Mouse (Mus musculus): ENCODE results near the gene Man1c1. TPM values are rescaled to one million over a fixed set of nuclear protein-coding genes. Genes with fewer than 3 reads are reported as not detected.

Man1c1 gene
- polyA plus RNA-seq (2015; fragmentation: Nextera tagmentation; extraction: Ambion mirVana) = 2.4 and 2.7 TPM in 2 replicates

DNA sequence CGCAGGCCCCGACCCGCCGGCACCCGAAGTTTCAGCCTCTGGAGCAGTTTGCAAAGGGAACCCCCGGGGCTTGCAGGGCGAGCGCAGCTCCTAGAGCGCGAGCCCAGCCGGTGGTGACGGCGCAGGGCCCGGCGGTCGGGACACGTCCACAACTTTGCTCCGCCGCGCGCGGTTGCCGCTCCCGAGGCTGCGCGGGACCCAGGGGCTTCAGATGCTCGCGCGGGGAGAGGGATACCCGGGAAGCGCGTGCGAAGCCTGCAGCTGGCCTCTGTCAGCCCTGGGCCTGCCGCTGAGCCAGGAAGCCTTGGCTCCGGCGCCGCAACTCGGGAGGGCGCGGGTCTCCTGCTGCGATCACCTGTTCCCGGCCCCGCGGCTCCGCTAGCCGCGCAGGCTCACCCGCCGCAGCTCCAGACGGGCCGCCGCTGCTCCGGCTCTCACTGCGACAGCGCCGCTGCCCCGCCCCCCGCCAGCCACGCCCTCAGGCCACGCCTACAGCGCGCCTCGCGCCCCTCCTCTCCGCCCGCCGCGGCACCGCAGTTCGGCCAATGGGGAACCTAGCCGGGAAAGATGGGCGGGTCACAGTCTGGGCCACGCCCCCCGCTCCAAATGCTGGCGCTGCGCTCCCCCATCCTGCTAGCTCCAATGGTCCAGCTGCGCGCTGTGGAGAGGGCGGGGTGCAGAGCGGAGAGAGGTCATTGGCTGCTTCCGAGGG is at the start of gene Man1c1:
Gene Man1c1, minus strand, starts transcription at position 456 of the 712 bp plus-strand sequence.
- WGBS = under 1% methylated on average over 64 of the region's 81 CpGs
- Histone ChIP-seq H3K4me2 (peak within 1 kb of the TSS; percentile 99), H3K4me1 (peaks cover 25% of the 10 kb centered on the region), H3K27me3 (peaks cover 50% of the 10 kb centered on the region), H3K36me3 (no peaks in the 10 kb centered on the region), H3K9me3 (no peaks in the 10 kb centered on the region), H3K9ac (peak within 1 kb of the TSS; percentile 74), H3K4me3 (peak within 1 kb of the TSS; percentile 65), H3K27ac (no peak within 1 kb of the TSS)
- ATAC-seq (ENCODE audit: insufficient number of reproducible peaks, insufficient read depth, low FRiP score, low TSS enrichment, low read depth) = peak; percentile 93

DNA sequence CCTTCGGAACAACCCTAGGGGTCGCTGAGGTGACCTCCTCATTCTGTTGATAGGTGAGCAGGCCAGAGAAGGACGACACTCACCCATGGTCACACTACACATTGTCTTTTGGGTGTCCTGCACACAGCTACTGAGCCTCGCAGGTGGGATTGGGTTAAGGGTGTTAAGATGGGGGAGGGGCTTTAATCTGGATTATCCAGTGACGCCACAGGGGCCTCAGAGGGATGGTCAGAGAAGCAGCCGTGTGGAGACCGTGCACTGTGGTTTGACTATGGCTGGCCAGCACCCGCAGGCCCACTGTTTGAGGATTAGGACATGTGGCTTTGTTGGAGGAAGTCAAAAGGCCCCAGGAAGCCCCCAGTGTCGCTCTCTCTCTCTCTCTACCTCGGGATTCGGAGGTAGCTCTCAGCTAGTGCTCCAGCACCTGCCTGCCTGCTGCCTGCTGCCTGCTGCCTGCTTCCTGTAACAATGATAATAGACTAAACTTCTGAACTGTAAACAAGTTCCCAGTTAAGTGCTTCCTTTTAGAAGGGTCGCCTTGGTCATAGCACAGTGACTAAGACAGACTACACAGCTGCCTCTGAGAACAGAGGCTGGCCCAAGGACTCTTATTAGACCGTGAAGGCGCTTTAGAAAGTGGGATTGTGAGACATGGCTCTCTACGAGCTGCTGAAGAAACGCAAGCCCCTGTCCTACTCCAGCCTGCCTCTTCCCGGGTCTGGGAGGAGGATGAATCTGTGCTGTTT is 49.6 kb upstream of the Man1c1 start:
- H3K27ac ChIP-seq = no peak overlapping the region
- 0 out of 2 replicates have a peak, but pooled peaks cover 7% of the 10 kb centered on the region for H3K27me3 ChIP-seq
- H3K4me3 ChIP-seq = no peak overlapping the region
- no peak for ATAC-seq (ENCODE audit: insufficient number of reproducible peaks, insufficient read depth, low FRiP score, low TSS enrichment, low read depth)
- H3K9ac ChIP-seq = peak overlapping the region; percentile 4; the same call in 1 of the 2 replicates
- peaks cover 63% of the 10 kb centered on the region for H3K4me1 ChIP-seq
- H3K9me3 ChIP-seq = no peaks in the 10 kb centered on the region
- peaks cover 38% of the 10 kb centered on the region for H3K36me3 ChIP-seq
- WGBS = 47% methylated on average over 17 of the region's 17 CpGs
- H3K4me2 ChIP-seq = no peak overlapping the region

DNA sequence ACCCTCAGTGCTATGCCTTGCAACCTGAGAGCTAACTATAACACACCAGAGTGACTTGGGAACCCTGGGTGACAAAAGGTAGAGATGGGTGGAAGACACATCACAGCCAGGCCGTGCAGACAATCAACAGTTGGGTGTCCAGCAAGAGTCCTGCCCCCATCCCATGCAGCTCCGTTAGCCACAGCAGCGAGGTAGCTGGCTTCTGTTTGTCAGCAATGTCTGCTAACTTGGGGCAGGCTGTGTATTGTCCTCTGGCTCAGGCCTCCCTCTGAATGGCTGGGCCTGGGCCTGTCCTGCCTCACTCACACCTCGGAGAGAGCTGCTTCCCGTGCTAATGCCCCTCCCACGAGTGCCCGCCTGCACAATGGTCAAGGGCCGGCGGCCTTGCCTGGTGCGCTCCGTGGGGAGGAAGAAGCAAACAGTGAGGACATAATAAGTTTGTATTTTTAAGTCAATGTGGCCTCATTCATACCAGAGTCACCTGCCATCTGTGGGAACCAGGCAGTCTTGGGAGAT is 48.9 kb upstream of the Man1c1 start:
- H3K36me3 ChIP-seq = peaks cover 45% of the 10 kb centered on the region
- H3K27me3 ChIP-seq = 0 out of 2 replicates have a peak, but pooled peaks cover 7% of the 10 kb centered on the region
- H3K4me1 ChIP-seq = peaks cover 63% of the 10 kb centered on the region
- H3K9ac ChIP-seq = peak overlapping the region; percentile 4; the same call in 1 of the 2 replicates
- no peak overlapping the region for H3K4me2 ChIP-seq
- 71% methylated on average over 11 of the region's 11 CpGs for WGBS
- no peak overlapping the region for H3K4me3 ChIP-seq
- ATAC-seq (ENCODE audit: insufficient number of reproducible peaks, insufficient read depth, low FRiP score, low TSS enrichment, low read depth) = no peak
- H3K27ac ChIP-seq = no peak overlapping the region; the same call in 1 of the 2 replicates
- no peaks in the 10 kb centered on the region for H3K9me3 ChIP-seq

DNA sequence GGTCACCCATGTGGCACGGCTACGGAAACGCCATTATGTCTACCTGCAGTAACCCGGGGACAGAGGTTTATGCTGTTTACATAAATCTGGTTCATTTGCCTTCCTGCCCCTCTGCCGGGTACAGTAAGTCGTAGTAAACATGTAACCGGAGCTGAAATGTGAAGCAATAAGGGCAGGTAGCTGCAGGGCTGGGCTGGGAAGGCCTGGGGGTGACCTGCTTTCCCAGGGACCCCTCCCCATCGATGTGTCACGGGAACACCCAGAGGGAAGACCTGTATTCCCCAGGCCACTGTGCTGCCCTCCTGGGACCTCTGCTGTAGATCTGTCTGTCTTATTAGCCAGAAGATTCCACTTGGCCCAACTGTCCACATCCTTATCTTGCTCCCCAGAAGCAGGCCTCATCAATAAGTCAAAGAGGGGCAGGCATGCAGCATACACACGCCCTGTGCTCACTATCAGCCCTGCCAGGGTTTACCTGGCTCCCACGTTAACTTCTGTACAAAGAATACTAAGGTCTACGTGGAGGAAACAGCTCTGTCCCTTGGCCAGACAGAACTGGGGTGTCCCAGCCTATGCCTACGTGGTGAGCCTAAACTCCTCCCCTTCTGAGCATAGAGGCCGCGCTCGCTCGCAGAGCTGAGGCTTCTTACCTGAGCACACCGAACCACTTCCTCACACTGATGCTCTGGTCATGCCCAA is 47.7 kb upstream of the Man1c1 start:
- WGBS = 58% methylated on average over 18 of the region's 18 CpGs
- peaks cover 56% of the 10 kb centered on the region for H3K36me3 ChIP-seq
- no peaks in the 10 kb centered on the region for H3K9me3 ChIP-seq
- H3K4me1 ChIP-seq = peaks cover 56% of the 10 kb centered on the region
- ATAC-seq (ENCODE audit: insufficient number of reproducible peaks, insufficient read depth, low FRiP score, low TSS enrichment, low read depth) = no peak
- no peak overlapping the region for H3K4me3 ChIP-seq
- H3K27me3 ChIP-seq = 0 out of 2 replicates have a peak, but pooled peaks cover 5% of the 10 kb centered on the region
- no peak overlapping the region for H3K9ac ChIP-seq
- H3K4me2 ChIP-seq = no peak overlapping the region
- peak overlapping the region; percentile 55; the same call in 1 of the 2 replicates for H3K27ac ChIP-seq

DNA sequence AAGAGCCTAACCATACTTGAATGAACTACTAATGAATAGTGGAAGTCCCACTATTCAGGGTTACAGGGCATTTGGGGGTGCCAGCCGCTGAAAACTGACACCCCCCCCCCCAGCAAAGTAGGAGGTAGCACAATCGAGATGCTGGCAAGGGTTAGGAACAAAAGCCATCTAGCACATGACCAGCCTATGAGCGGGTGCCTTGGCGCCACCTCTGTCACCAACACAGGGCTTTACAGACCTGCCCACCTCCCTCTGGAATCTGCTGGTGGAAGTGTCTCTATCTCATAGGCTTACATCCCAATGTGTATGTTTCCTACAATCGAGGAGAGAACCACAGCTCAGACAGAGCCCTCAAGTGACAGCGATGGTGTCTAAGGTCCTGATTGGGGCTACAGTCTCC is 46.7 kb upstream of the Man1c1 start:
- Histone ChIP-seq H3K4me3 (no peak overlapping the region), H3K27ac (peak overlapping the region; percentile 75), H3K9me3 (no peaks in the 10 kb centered on the region), H3K4me1 (peaks cover 52% of the 10 kb centered on the region), H3K27me3 (0 out of 2 replicates have a peak, but pooled peaks cover 4% of the 10 kb centered on the region), H3K4me2 (0 out of 2 replicates have a peak overlapping the region, but pooled peaks have one; percentile 14), H3K9ac (no peak overlapping the region), H3K36me3 (peaks cover 66% of the 10 kb centered on the region)
- 68% methylated on average over 6 of the region's 6 CpGs for WGBS
- ATAC-seq (ENCODE audit: insufficient number of reproducible peaks, insufficient read depth, low FRiP score, low TSS enrichment, low read depth) = no peak

DNA sequence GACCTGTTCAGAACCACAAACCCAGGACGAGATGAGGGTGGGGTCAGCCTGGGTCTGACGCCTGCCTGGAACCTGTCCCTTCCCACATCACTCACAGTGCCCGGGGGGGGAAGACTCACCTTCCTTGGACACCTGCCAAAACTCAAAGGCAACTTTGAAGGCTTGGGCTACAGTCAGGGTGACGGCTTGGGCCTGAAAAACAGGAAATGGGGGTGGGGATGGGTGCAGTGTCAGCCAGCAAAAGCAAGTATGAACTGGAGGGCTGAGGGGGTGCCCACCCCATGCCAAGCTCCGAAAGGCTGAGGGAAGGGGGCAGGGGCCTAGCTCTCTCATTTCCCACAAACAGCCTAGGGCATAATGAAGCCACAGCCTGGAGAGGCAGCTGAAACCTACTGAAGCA is 46.2 kb upstream of the Man1c1 start:
- H3K9me3 ChIP-seq = no peaks in the 10 kb centered on the region
- peaks cover 6% of the 10 kb centered on the region; the same call in 1 of the 2 replicates for H3K27me3 ChIP-seq
- peaks cover 49% of the 10 kb centered on the region for H3K4me1 ChIP-seq
- ATAC-seq (ENCODE audit: insufficient number of reproducible peaks, insufficient read depth, low FRiP score, low TSS enrichment, low read depth) = 0 out of 2 replicates have a peak, but pooled peaks have one; percentile 3
- peaks cover 70% of the 10 kb centered on the region for H3K36me3 ChIP-seq
- 63% methylated on average over 5 of the region's 5 CpGs for WGBS
- no peak overlapping the region for H3K4me3 ChIP-seq
- H3K9ac ChIP-seq = no peak overlapping the region
- H3K4me2 ChIP-seq = no peak overlapping the region
- H3K27ac ChIP-seq = peak overlapping the region; percentile 75; the same call in 1 of the 2 replicates

DNA sequence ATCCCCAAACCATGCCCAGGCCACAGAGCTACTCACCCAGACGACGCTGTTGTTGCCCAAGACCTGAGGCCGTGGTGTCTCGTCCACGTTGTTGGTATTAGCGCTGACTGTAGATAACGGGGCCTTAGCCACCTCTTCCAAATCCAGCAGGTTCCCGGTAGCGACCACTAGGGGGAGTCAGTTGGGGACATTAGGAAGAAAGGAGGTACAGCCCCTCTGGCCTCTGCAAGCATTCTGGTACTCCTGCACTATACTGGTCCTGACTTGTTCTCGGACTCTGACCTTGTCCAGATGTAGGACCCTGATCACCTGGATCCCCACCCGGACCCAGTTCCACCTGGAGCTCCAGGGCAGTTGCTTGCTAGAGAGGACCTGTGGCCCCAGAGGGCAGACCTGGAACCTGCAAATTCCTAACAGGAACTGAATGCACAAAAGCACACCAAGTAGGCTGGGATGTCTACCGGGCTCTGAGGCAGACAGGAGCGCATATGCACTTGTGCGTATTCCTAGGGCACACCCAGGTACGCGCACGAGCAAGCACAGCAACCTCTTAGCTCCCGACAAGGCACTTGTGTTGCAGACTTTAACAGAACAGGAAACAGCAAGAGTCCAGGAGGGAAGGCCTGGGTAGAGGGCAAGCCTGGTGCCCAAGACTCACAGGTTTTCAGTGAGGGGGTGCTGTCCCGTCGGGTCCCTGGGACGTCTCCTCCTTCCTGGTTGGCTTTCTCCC is 45.4 kb upstream of the Man1c1 start:
- peaks cover 46% of the 10 kb centered on the region for H3K4me1 ChIP-seq
- H3K4me3 ChIP-seq = no peak overlapping the region
- 68% methylated on average over 21 of the region's 21 CpGs for WGBS
- H3K9me3 ChIP-seq = no peaks in the 10 kb centered on the region
- ATAC-seq (ENCODE audit: insufficient number of reproducible peaks, insufficient read depth, low FRiP score, low TSS enrichment, low read depth) = no peak
- peaks cover 68% of the 10 kb centered on the region for H3K36me3 ChIP-seq
- H3K27me3 ChIP-seq = peaks cover 9% of the 10 kb centered on the region; the same call in 1 of the 2 replicates
- H3K4me2 ChIP-seq = no peak overlapping the region
- H3K9ac ChIP-seq = 0 out of 2 replicates have a peak overlapping the region, but pooled peaks have one; percentile 16
- H3K27ac ChIP-seq = 0 out of 2 replicates have a peak overlapping the region, but pooled peaks have one; percentile 28

DNA sequence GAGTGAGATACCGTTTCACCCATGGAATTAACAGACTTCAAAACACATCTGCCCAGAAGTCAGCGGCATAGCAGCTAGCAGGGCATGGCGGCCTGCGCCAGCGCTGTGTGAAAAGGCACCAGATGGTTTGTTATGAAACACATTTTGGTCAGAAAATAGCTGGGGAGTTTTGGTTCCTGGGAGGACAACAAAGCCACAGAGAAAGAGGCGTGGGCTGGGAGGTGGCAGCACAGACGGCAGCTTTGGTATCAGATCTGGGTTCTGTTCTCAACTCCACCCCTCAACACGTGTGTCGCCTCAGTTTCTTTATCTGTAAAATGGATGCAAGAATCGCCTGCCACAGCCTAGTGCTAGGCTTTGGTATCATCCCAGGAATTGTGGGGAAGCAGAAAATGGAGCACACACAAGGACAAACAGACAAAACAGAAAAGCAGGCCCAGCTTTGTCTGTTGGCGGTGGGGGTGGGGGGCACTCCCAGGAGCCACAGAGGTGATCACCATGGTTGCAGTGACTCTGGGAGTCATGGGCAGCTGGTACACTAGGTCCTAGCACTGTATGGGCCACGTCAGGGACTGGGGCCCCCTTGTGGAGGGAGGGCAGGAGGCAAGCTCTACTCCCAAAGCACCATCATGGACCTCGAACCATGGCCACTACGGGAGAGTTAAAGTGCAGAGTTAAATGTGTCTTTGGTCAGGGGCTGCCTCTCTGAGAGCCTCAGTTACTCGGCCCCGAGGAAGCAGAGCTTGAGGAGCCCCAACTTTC is 42.0 kb upstream of the Man1c1 start:
- no peak overlapping the region for H3K9ac ChIP-seq
- H3K27ac ChIP-seq = no peak overlapping the region
- H3K36me3 ChIP-seq = peaks cover 63% of the 10 kb centered on the region
- H3K9me3 ChIP-seq = no peaks in the 10 kb centered on the region
- no peak overlapping the region for H3K4me3 ChIP-seq
- no peak for ATAC-seq (ENCODE audit: insufficient number of reproducible peaks, insufficient read depth, low FRiP score, low TSS enrichment, low read depth)
- WGBS = 86% methylated on average over 16 of the region's 16 CpGs
- no peak overlapping the region for H3K4me2 ChIP-seq
- H3K27me3 ChIP-seq = peaks cover 9% of the 10 kb centered on the region
- peaks cover 40% of the 10 kb centered on the region for H3K4me1 ChIP-seq

DNA sequence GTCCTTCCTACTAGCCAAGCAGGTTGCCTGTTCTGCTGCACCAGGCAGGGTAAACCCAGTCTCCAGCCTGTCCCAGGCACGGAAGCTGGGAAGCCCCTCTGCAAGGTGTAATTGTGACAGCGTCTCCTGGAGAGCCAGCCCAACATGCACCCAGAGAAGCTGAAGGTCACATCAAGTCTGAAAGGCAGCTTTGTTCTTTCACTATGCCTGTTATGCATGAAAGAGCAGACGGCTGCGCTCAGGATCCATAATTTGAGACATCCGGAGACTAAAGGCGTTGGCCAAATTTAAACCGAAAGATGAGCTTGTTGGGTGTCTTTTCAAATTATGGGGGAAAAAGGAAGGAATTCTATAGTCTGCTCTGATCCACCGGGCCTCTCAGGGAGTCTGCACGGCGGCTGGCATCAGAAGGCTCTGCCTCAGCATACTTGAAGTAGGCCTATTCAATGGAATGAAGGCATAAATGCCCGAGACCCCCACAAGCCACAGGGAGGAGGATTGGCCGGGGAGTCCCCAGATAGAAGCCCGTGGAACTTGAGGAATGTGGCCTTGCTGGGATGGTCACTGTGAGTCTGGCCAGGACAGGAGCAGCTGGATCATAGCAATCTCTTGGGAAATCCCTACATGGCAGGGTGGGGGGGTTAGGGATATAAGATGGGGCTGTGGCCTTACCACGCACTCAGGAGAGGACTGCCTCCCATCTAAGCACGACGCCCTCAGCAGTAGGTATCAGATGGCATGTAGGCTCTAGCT is 40.0 kb upstream of the Man1c1 start:
- Histone ChIP-seq H3K36me3 (peaks cover 55% of the 10 kb centered on the region), H3K9ac (no peak overlapping the region)
- no peak for ATAC-seq (ENCODE audit: insufficient number of reproducible peaks, insufficient read depth, low FRiP score, low TSS enrichment, low read depth)

More for the DNA sequence above, 40.0 kb upstream of the Man1c1 start:
- Histone ChIP-seq H3K27ac (no peak overlapping the region), H3K4me1 (peaks cover 25% of the 10 kb centered on the region), H3K27me3 (peaks cover 8% of the 10 kb centered on the region), H3K4me2 (no peak overlapping the region), H3K4me3 (no peak overlapping the region), H3K9me3 (no peaks in the 10 kb centered on the region)
- WGBS = 21% methylated on average over 16 of the region's 16 CpGs

All from embryonic facial prominence, embryonic 13.5 days (tissue).